Mouse (Mus musculus): ENCODE measurements at regions not wholly inside any gene's neighbourhood (a gene's known extent, or its start where the extent isn't known, plus 50 kb on each side); places are given as distances from the start of the nearest gene placed in this dataset.

DNA sequence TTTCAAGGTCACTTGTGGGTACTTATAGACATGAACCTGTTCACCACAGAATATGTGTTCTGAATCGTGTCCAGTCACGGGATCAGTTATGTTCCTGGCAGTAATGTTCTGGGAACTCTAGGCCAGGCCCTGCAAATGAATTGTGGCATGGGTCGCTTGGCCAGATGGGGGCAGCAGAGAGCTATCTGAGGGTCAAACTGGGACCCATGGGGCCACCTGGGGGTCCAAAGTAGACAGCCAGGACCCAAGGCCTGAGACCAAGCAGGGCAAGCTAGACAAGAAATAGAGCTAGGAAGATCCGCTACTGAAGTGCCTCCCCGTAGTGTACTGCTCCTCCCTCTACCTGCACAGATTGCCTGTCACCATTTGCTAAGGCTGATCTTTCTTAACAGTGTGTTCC lies 623.4 kb downstream of the Insc start:
- no peak for ATAC-seq (ENCODE audit: insufficient number of reproducible peaks, low FRiP score, low TSS enrichment)

DNA sequence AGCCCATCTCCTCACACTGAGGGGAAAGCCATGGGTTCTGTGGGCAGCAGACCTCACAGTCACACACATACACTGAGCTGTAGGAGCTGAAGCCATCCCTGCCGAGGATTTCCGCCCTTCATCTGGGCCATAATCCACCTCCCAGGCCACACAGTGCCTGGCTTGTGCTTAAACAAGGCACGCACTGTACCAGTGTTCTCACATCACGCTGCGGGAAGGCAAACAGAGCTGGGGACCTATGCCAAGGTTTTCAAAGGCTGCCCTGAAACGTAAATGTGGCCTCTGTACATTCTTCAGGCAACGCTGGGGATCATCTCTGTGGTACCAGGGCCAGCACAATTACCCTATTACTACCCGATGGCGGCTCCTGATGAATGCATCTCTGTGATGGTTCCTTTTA lies 627.6 kb downstream of the Insc start:
- no peak for ATAC-seq (ENCODE audit: insufficient number of reproducible peaks, low FRiP score, low TSS enrichment)

DNA sequence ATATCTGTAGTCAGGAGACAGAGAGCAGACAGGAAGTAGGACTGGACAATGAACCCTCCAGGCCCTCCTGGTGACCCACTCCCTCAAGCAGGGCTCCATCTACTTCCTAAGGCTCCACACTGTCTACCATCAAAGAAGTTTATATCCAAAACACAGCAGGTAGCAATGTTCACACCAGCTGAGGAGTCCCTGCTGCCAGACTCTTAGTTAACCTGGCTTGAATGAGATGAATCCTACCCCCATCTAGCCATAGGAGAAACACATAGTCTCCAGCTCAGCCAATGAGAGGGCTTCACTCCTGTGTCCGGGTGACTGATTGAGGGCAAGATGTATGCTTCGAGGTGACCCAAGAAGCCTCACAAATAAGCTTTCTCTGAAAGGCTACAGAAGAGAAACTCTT lies 629.4 kb downstream of the Insc start:
- ATAC-seq (ENCODE audit: insufficient number of reproducible peaks, low FRiP score, low TSS enrichment): no peak

DNA sequence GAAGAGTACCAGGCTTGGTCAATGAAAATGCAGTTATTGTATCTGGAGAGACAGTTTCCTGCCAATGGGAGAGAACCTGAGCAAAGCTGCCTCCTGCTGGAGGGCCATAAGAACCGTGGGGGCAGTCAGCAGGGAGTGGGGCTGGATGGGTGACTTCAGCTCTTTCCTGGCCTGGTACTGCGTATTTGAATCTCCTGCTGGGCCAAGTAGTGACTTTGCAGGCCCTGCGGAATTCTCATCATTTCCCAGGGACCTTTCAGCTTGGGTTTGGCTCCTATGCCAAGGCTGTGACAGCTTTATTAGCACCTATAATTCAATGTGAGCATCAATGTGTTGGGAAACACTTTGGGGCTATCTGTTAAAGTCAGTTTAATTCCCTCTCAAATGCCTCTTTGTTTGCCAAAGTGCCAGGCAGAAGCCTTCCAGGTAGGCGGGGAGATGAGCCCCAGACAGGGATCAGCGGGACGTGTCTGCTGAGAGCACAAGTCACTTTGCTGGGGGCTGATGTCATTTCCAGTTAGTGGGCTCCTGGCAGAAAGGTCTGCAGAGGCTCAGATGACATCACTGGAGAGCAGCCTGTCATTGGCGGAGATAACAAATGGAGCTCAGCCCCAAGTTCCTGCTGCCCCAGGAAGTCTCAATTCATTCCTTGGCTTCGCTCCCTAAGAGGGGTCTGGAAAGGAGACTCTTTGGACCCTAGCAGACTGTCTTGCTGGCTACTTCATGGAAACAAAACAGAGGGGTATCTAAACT lies 630.5 kb downstream of the Insc start:
- ATAC-seq (ENCODE audit: insufficient number of reproducible peaks, low FRiP score, low TSS enrichment): no peak

DNA sequence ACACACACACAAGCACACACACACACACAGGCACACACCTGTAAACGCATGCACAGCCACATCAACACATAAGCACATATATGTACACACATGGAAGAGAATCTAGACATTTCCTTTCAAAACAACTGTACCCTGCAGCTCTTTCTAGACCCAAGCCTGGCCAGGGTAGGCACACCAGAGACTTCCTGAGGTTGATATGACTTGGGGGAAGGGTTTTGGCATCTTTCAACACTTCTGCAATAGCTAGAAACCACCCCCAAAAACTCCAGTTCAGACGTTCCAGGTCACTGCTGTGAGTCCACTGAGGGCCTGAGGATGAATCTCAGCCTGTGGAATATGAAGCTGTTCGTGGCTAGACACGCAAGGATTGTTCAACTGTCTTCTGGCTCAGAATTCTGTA lies 632.6 kb downstream of the Insc start:
- no peak for ATAC-seq (ENCODE audit: insufficient number of reproducible peaks, low FRiP score, low TSS enrichment)

DNA sequence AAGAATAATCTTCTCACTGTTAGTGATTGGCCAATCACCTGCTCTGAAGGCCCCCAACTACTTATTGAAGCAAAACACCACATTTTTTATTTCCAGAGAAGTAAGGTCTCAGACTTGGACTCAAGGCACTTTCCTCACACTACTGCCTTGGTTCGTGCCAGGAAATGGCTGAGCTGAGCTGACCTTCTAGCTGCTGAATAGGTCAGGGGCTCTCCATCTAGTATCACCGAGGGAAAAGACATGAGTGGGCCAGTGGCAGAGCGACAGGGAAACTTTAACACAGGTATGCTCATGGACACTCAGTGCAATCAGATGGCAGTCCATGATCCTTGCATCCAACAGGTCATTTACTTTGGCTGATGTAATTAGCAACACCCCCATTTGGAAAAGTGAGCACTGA lies 635.3 kb downstream of the Insc start:
- no peak for ATAC-seq (ENCODE audit: insufficient number of reproducible peaks, low FRiP score, low TSS enrichment)

DNA sequence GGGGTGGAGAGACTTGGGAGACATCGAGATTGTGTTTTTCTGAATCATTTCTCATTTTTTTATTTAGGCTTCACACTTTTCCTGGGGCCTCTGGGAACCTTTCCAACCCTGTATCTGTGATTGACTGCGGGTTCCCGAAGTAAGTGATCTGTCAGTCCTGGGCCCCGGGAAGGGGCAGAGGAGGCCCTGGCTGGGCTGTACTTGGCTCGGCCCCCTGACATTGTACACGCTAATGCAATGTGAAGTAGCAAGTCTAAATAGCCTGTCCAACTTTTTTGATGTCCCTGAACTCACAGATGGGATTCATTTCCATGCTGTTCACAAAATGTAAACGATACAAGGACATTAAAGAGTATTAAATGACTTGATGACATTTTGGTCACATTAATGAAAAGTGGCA lies 636.1 kb downstream of the Insc start:
- ATAC-seq (ENCODE audit: insufficient number of reproducible peaks, low FRiP score, low TSS enrichment): no peak

DNA sequence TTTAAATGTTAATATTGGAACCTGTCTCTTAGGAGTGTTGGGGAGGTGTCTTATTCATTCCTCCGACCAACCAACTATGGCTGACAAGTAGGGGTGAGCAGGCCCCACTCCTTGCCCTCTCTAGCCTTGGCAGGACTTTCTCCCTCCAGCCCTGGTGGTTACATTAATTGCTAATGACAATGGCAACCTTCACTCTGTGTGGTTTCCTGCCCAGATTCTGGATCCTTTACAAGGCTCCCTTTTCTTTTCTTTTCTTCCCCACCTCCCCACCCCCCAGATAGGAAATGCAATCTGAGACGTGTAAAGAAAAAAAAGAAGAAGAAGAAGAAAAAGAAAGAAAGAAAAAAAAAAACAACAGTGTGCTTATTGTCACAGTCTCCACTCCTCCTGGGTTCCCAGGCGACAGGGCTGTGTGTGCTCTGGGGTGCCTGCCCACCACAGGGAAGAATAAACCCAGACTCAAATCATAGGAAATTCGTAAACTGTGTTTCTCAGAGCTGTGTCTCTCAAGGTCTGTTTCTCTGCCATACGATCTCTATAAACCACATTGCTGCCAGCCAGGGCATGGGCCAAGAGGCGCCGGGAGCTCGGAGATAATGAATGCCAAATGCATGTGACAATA lies 637.6 kb downstream of the Insc start:
- ATAC-seq (ENCODE audit: insufficient number of reproducible peaks, low FRiP score, low TSS enrichment): no peak

DNA sequence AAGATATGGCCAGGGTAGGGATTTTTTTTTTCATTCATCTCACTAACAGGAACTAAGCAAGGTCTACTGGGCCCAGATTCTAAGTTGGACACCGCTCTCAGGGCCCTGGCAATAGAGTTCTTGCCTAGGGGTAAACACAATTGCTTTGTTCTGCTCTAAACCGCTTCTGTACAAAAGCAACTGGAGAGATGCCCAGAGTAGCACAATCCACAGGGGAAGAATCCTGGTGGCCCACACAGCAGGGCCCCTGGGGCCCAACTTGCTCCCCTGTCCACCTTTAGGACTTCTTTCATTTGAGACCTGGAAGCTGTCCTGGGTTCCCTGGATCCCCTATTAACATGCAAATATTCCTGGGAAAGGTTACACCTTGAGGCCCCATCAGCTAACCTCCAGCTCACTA lies 639.4 kb downstream of the Insc start:
- ATAC-seq (ENCODE audit: insufficient number of reproducible peaks, low FRiP score, low TSS enrichment): no peak

DNA sequence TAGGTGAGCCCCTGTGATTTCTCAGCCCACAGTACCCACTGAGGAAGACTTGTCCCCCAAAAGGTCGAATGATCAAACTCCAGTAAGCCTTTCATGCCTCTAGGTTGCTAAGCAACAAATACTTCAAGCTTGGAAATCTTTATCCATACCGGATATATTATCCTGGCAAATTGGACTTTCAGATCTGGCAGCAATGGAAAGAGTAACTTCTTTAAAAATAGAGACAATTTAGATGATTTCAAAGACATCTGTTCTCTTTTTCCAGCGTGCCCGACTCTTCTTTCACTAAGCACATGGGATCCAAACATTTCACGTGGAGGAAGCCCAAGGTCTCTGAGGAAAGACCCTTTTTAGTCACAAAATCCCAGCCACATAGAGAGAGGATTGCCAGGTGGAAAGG lies 645.4 kb downstream of the Insc start:
- no peak for ATAC-seq (ENCODE audit: insufficient number of reproducible peaks, low FRiP score, low TSS enrichment)

DNA sequence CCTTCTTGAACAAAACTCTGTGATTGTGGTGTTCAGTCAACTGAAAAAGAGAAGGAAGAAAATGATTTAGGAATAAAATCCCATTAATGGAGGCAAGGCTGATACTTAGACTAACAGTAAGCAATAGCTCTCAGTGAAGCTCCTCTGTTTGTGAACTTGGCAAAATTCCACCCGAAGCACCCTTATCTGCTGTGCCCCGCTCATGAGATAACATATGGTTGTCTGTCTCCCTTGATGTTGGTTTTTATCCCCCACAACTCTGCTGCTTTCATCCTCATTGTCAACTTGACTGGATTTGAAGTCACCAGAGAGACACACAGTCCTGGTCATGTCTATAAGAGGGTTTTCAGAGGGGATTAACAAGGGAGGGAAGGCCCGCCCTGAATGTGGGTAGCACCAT lies 646.1 kb downstream of the Sox6 start:
- ATAC-seq (ENCODE audit: insufficient number of reproducible peaks, low FRiP score, low TSS enrichment): no peak

DNA sequence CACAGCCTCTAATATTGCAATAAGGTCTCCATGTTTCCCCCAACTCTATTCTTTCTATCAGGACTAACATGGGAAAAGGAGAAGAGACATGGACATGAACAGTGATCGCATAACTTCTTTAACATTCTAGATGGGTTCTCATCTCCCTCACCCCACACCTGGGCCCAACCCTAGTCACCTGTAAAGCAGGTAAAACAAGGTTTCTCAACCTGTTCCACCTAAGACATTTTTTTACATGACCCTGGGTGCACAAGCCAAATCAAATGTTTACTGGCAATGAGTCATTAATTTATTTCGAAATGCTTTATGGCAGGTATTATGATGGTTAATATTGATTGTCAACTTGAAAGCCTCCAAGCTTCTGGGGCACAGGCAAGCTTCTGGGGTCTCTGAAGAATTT lies 640.4 kb downstream of the Sox6 start:
- ATAC-seq (ENCODE audit: insufficient number of reproducible peaks, low FRiP score, low TSS enrichment): no peak

DNA sequence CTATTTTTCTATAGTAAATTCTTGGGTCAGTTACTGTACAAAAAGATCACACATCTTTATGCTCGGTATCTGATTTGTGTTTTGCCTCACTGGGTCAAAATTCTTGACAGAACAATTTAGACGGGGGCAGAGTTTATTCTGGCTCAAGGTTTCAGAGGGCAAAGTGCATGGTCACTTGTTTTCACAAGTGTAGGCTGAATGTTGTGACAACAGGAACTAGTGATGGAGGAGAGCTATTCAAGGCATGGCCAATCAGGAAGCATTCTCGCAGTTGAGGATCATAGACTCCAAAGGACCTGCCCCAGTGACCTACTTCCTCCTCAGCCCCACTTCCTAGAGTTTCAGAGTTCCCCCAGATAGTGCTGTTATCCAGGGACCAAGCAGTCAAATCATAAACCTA lies 639.1 kb downstream of the Sox6 start:
- ATAC-seq (ENCODE audit: insufficient number of reproducible peaks, low FRiP score, low TSS enrichment): no peak

DNA sequence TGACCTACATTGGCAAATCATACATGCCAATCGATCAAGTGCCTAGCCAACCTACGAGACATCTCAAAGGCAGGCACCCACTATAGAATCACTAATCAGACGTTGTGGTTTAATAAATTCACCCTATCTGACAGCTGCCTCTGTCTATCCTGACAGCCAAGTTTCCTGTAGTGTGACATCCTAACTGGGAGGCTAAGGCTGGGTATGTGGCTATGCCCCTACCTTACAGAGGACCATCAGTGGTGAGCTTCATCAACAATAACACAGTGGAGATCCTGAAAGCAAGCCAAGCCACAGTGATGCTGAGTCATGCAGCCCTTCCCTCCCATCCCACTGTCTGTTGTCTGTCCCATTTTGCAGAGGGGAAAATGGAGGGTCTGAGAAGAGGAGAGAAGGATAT lies 630.7 kb downstream of the Sox6 start:
- no peak for ATAC-seq (ENCODE audit: insufficient number of reproducible peaks, low FRiP score, low TSS enrichment)

DNA sequence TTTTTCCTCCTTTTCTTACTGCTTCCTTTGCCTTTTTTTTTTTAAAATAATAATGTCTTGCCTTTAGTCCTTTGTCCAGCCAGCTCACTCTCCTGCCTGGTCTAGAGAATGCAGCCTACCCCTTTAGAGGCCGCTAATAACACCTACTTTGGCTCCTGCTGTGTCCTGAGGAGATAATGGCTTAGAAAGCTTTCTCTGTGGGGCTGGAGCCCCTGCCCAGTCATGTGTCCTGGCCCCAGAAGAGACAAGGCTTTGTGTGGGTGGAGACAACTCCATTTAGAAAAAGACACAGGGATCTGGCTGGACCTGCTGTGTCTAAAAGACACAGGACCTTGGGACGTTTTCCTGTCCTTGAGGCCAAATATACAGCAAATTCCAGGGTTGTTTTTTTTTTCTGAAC lies 629.7 kb downstream of the Sox6 start:
- no peak for ATAC-seq (ENCODE audit: insufficient number of reproducible peaks, low FRiP score, low TSS enrichment)

DNA sequence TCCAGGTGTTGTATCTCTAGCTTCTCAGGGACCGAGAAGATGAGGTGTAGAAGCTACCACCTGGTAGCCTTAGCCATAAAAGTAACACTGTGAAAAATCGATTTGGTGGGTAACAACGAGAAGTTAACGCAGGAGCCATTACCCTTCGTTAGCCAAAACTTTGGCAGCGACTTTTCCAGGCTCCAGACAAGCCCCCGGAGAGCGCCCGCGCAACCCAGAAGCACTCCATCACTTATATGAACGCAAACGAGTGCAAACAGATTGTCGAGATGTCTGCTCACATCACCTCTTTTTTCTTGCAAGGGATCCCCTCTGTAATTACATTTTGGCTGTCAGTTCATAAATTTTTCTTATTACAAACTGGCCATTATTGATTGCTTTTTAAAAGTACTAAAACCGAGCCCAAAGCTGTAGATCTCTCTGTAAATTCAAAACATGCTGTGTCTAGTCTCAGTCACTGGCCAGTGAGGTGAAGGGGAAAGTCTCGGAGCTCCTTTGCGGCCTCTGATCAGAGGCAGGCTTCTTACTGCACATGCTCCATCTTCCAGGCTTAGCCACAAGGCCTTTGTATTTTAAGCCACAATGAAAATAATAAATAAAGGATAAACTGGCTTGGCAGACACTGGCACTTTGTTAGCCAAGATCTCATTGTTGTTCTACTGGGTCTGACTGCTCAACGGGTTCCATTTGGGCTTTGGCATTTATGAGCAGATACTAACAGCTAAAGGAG lies 627.9 kb downstream of the Sox6 start:
- ATAC-seq (ENCODE audit: insufficient number of reproducible peaks, low FRiP score, low TSS enrichment): no peak

DNA sequence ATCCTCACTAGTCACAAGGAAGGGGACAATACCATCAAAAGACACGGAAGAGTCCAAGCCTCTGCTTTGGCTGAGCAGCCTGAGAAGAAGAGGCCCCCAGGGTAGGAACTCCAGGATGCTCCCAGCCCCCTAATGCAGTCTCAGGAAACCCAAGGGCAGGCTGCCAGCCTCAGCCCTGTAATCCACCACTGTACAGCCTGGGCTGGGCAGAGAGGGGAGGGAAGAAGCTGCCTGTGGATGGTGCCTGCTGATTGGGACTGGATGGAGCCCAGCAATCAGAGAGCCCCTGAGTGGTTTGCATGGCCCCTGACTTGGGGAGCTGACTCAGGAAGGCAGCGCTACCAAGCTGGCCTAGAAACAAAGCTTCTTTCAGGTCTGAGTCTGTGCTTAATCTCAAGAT lies 627.1 kb downstream of the Sox6 start:
- no peak for ATAC-seq (ENCODE audit: insufficient number of reproducible peaks, low FRiP score, low TSS enrichment)

DNA sequence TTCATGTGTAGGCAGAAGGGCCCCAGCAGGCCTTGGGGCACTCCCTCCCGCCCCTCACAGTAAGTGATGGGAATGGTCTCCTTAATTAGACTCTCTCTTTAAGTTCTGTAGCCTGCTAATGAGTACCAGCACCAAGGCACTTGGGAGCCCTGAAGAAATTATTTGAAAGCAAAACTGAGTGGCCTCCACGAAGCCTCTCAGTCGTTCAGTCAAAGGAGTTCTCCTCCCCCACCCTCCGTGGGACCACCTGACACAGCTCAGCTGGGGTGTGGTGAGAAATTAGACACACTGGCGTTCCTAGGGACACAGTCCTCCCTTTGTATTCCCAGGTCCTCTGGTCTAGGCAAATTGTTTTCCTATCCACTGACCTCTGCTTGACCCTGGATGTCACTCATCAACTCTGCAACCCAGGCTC lies 623.4 kb downstream of the Sox6 start:
- ATAC-seq (ENCODE audit: insufficient number of reproducible peaks, low FRiP score, low TSS enrichment): no peak
